Mouse (Mus musculus) right cerebral cortex, postnatal 10 days (tissue): ENCODE results near the gene Pik3r4.
"Not testable (repeated sequence)": the region's sequence is repeated elsewhere in the genome, so short reads cannot be mapped to it uniquely, and the experiment has no call there.

Experiments
- DNase-seq, 2 experiments: peaks; one replicate each; pipeline ENCODE4 v3.0.0; 2021; ENCODE audit warnings: low spot score in 2 of 2

Gene Pik3r4

GRCm38 (mm10) chr9:105642460-105643371, at the start of gene Pik3r4:
Gene Pik3r4, plus strand, starts transcription at chr9:105642978.
- peak; percentile 89 to 92 for DNase-seq

GRCm38 (mm10) chr9:105598906-105599305, 43.9 kb upstream of the Pik3r4 start:
- no peak for DNase-seq

- peak; percentile 75 to 85 for DNase-seq
These were observed 30.6 kb upstream of the Pik3r4 start for GRCm38 (mm10) chr9:105611980-105612771.

GRCm38 (mm10) chr9:105612919-105613318, 29.9 kb upstream of the Pik3r4 start:
- DNase-seq = peak; percentile 36 to 42

GRCm38 (mm10) chr9:105615952-105616351, 26.8 kb upstream of the Pik3r4 start:
- no peak for DNase-seq

- DNase-seq = peak; percentile 40 to 76
These were observed 25.5 kb upstream of the Pik3r4 start for GRCm38 (mm10) chr9:105617274-105617673.

GRCm38 (mm10) chr9:105633961-105634360, 8.8 kb upstream of the Pik3r4 start:
- DNase-seq = no peak

GRCm38 (mm10) chr9:105641377-105641776, 1.4 kb upstream of the Pik3r4 start:
- not testable (repeated sequence) for DNase-seq

- DNase-seq = no peak
These were observed 13.4 kb downstream of the Pik3r4 start for GRCm38 (mm10) chr9:105656189-105656588.

- DNase-seq = no peak
These were observed 15.4 kb downstream of the Pik3r4 start for GRCm38 (mm10) chr9:105658216-105658615.

- no peak for DNase-seq
These were observed 17.1 kb downstream of the Pik3r4 start for GRCm38 (mm10) chr9:105659877-105660276.

GRCm38 (mm10) chr9:105665269-105665668, 22.5 kb downstream of the Pik3r4 start:
- no peak for DNase-seq

- no peak for DNase-seq
These were observed 28.1 kb downstream of the Pik3r4 start for GRCm38 (mm10) chr9:105670916-105671315.

GRCm38 (mm10) chr9:105672032-105672431, 29.3 kb downstream of the Pik3r4 start:
- no peak for DNase-seq

GRCm38 (mm10) chr9:105675941-105676340, 33.2 kb downstream of the Pik3r4 start:
- no peak for DNase-seq

- DNase-seq = no peak
These were observed 38.6 kb downstream of the Pik3r4 start for GRCm38 (mm10) chr9:105681386-105681785.

- peak; percentile 72 to 86 for DNase-seq
These were observed 41.9 kb downstream of the Pik3r4 start for GRCm38 (mm10) chr9:105684549-105685165.

- no peak for DNase-seq
These were observed 46.7 kb downstream of the Pik3r4 start for GRCm38 (mm10) chr9:105689485-105689884.

- DNase-seq = peak; percentile 81 to 89
These were observed 49.7 kb downstream of the Pik3r4 start for GRCm38 (mm10) chr9:105692472-105692871.

GRCm38 (mm10) chr9:105693056-105693455, 50.3 kb downstream of the Pik3r4 start:
- DNase-seq = peak in 1 of 2 experiments; percentile 35

- peak; percentile 73 to 81 for DNase-seq
These were observed 51.1 kb downstream of the Pik3r4 start for GRCm38 (mm10) chr9:105693854-105694253.
